Mouse (Mus musculus) lung, postnatal 10 days (tissue): ENCODE measurements around the gene Ablim1.
A peak's percentile ranks its signal among the peaks of the same experiment; 100 is the strongest.

Experiments
- DNase-seq: peaks from one replicate; pipeline ENCODE4 v3.0.0; 2021

Ablim1 gene

DNA sequence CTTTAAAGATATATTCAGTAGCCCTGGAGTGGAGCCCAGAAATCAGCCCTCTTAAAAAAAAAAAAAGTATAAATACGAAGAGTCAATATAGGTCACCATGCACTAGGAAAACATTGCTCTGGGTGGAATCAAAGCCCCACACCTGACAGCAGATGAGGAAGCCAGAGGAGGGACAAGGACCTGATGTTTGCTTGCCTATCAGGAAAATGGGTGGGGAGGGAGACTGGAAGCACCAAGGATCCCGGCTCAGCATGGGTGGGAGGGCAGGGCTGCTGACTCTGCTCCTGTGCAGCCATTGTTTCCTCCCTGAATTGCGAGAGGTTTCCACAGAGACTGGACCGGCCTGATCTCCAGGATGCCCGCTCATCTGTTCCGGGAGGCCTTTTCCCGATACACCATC, 223.4 kb downstream of the Ablim1 start:
- DNase-seq, result no peak

- DNase-seq, result no peak
These were observed 225.8 kb downstream of the Ablim1 start for GRCm38 (mm10) chr19:57088804-57089369.

DNA sequence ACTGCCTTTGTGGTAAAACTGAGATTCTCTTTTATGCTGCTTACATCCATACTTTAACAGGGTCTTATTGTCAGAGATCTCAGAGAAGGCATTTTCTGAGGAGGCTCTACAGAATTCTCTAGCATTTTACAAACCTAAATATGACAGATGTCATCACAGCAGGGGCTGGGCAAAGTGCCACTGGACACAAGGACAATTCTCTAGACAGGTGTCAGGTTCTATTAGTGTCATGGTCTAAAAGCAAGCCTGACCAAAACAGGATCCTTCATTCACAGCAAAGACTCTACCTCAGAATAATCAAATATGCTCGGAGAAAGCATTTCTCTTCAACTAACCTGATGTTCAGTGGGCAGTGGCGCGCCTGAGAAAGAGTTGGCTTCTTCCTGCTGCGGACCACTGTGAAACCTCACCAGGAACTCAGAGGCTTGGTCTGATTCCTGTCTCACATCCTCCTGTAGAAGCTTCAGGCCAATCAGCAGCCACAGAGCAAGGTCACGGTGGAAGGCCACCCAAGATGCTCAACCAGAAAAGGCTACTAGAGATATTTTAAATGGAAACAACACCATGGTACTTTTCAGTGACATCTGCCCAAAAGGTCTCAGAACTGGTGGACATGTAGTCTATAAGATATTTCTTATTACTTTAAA, 230.1 kb downstream of the Ablim1 start:
- DNase-seq, result no peak

DNA sequence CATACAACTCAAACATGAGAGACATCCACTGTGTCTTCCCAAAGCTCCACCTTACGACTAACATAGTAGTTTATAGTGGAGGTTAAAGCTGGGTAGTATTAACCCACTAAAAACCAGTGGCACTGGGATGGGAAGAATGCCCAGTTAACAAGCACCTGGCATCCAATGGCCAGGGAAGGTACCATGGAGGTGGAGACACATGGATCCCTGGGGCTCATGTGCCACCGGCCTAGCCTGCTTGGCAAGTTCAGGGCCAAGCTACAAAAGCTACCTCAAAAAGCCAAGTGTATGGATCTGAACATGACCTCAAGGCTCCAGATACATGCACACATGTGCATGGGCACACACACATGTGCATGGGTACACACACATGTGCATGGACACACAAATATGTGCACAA, 230.8 kb downstream of the Ablim1 start:
- DNase-seq, result no peak

DNA sequence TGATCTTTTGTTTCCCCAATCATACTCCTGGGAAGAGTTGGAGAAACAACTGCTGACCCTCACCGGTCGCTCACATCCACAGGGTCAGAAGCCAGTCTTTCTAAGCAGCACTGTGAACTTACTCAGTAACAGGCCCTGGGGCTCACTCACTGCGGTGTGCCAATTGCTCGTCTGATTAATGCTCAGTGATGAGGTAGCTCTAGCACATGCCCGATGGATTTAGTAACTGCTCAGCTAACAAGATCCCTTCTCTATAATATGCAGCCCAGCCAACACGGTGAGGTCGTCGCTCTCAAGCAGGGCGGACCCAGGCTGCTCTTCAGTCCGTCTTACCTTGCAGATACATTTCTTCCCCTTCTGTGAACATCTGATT, 231.6 kb downstream of the Ablim1 start:
- no peak for DNase-seq

DNA sequence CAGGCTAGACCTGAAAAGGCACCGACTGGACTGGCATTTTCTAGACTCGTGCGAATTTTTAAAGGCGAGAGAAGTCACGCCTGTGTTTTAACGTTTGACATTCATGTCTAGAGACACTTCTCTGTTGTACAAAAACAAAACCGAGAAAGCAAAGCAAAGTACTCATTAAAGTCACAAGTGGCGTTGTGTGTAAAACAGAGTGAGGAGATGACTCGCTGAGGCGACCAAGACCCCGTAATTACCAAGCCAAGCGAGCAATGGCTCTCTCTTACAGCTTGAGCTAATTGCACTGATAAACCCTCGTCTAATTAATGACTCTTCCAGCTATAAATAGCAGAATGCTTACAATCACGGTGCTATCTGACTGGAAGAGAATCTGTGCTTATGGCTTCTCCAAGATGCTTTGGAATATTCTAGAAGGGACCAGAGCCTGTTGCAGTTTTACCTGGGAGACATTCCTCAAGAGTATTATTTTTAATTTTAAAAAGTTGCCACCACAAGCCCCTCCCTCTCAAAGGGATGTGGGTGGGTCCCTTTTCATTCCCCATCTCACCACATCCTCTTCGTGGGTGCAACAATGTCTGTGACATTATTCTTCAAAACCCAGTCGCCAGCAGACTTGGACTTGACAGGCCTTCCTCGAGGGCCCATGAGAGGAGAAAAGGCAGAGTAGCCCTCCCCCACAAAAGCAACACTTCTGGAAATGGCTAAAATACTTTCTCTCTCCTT, 232.1 kb downstream of the Ablim1 start:
- no peak for DNase-seq

- DNase-seq, result no peak
These were observed 233.2 kb downstream of the Ablim1 start for GRCm38 (mm10) chr19:57081536-57081935.

DNA sequence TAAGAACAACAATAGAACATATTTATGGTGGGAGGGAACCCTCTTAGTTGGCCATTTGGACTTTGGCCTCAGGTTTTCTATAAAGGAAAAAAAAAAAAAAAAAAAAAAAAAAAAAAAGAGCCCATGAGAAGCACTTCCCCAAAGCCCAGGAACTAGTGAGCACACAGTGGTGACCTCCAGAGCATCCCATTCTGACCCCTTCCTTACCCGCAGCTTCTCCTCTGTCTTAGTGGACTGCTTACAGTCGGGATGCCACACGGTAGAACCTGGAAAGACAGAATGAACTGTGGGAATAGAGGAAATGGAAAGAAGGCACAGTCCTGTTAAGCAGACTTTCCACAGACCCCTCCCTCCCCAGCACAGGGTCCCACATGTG, 235.1 kb downstream of the Ablim1 start:
- DNase-seq, result no peak

GRCm38 (mm10) chr19:57078867-57079605, 235.7 kb downstream of the Ablim1 start:
- peak; percentile 49 for DNase-seq

GRCm38 (mm10) chr19:57077826-57078699, 236.7 kb downstream of the Ablim1 start:
- DNase-seq, result no peak

DNA sequence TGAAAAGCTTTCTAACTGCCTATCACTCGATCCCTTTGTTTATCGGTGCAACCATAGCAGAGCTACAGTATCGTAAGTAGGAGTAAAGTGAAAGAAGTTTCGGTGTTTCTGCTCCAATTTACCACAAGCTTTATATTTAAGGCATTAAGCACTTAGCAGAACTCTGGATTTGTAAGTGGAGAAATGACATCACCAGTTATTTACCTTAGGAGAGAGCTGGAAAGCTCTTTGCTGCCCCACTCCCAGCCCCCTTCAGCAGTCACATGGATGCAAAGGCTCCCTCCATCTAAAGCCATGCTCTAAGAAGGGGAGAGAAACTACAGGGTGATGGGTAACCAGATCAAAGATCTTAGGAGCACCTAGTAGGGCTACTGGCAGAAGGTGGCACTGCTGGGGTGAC, 241.3 kb downstream of the Ablim1 start:
- no peak for DNase-seq

DNA sequence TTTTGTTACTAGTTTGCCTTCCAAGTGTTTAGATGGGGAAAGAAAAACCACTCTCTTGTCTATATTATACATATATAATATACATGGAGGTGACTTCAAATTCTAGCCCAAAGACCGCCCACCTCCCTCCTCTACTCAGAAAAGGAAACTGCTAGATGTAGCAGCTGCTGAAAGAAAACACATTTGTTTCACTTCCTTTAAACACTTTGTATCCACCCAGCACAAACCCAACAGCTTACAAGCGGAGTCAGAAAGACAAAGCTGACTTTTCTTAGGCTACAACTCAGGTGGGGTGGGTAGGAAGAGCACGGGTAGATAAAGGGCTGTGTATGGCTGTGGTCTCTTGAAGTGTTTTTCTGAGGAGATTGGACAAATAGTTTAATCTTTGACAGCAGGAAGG, 242.0 kb downstream of the Ablim1 start:
- DNase-seq, result no peak

GRCm38 (mm10) chr19:57067108-57067613, 247.6 kb downstream of the Ablim1 start:
- DNase-seq, result no peak

- DNase-seq, result peak; percentile 86
These were observed 248.4 kb downstream of the Ablim1 start for GRCm38 (mm10) chr19:57066313-57066712.

DNA sequence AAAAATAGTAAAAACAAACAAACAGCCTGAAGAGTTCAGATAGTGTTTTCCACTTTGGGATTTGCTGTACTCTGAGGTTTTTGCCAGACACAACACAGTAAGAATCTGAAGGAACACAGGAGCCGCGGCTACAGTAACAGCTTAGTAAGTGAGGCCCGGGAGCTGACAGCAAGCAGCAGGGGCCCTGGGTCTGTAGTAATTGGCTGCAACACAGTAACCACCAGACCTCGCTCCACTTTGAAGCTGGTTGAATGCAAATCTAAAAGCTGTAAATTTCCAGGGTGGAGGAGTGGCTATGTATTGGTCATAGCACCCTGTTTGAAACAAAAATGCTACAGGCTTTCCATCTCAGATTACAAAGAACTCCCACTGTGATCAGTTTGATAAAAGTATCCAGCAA, 252.0 kb downstream of the Ablim1 start:
- DNase-seq, result no peak

DNA sequence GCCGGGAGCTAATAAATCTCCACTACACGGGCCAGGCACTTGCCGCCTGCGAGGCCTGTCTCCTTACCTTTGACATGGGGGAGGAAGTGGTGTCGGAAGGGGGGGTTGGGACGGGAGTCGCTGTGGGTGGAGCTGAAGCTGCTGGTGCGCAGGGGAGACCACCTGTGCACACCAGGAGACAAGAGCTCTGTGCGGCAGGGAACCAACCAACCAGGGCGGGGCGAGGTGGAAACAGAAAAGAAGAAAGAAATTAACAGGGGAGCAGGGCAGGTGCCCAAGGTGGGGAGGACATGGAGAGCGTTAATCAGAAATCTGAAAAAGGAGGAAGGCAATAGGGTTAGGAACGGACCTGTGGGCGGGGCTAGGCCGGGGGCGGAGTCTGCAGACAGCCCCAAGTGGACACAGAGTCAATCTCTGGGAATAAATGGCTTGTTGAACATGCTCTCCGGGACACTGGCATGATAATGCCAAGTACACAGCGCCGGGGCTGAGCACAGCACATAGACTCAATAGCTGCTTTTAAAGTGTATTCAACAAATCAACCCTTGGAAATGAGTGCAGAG, 255.6 kb downstream of the Ablim1 start:
- no peak for DNase-seq

DNA sequence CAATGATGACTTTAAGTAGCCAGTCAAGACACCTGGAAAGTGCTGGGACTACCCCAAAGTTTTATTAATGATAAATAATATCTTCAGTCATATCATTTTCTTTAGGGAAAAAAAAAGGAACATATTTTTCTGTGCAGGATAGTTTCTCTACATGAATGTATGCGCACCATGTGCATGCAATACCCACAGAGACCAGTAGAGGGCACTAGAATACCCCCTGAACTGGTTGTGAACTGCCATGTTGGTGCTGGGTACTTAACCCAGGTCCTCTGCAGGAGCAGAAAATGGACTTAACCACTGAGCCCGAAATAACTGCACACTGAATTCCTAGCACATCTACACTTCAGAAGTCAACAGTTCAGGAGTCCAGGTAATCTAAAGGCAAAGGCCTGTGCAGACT, 257.2 kb downstream of the Ablim1 start:
- DNase-seq, result no peak

GRCm38 (mm10) chr19:57055215-57056120, 259.3 kb downstream of the Ablim1 start:
- peak; percentile 59 for DNase-seq

GRCm38 (mm10) chr19:57052959-57053358, 261.8 kb downstream of the Ablim1 start:
- no peak for DNase-seq

DNA sequence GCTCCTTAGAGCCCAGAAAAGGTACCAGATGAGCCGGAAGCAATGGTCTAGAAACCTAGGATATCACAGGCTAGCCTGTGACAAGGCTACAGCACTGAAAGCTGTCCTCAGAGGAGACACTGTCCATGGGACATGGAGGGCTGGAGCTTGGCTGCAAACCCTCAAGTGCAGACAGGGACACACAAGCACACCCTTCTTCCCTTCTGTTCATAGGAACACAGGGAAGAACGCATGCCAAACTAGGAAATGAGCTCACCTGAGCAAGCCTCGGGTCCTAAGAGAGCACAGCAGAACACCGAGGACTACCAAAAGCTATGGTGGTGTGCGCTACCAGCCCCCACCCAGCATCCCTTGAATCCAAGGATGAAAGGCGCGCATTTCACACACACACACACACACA, 262.7 kb downstream of the Ablim1 start:
- no peak for DNase-seq

DNA sequence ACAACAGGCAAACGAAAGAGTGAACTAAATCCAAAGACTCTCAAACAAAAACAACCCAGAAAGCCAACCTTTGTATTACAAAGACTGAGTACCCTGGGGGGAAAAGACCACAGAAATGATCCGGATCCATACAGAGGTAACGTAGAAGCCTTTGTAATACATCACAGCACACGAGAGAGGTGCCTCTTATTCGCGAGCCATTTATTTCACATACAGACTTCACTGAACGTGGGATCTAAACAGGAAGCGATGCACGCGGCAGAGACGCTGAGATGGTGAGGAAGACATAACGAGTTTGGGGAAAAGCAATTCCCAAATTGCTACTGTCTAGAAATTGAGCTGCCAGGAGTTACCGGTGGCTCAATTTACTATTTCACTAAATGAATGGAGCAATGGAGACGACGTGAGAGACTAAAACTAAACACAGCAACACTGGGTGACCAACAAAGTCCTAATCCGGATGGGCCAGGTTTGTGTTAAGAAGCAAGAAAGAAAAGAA, 265.1 kb downstream of the Ablim1 start:
- no peak for DNase-seq
